Mouse (Mus musculus) midbrain, embryonic 14.5 days (tissue): ENCODE data around the gene Las1l. TPM values are rescaled to one million over a fixed set of nuclear protein-coding genes. Genes with fewer than 3 reads are reported as not detected.
"Not testable (repeated sequence)": the region's sequence is repeated elsewhere in the genome, so short reads cannot be mapped to it uniquely, and the experiment has no call there.

ENCODE experiments used
- ATAC-seq: fragments of 200-750 bp; cut with Nextera tagmentation; 2 replicates; pipeline ENCODE4 v1.8.0; 2017; ENCODE audit warnings: moderate number of reproducible peaks, moderate library complexity; ENCODE audit not compliant: low FRiP score, low TSS enrichment
- DNase-seq: peaks from one replicate; pipeline ENCODE4 v3.0.0-alpha.2; 2015
- H3K27ac ChIP-seq: fragments of 300-500 bp; sonication (generic); replicated peaks from 2 replicates; pipeline ENCODE4 v1.5.1; 2014; ENCODE audit warnings: mild to moderate bottlenecking, low read depth, low read length, moderate library complexity
- H3K27me3 ChIP-seq: fragments of 300-500 bp; sonication (generic); 2 replicates; pipeline ENCODE4 v1.6.1; 2014; ENCODE audit warnings: low read length, control low read depth, mixed read lengths; ENCODE audit not compliant: control insufficient read depth, insufficient read depth
- H3K36me3 ChIP-seq: fragments of 300-500 bp; sonication (generic); 2 replicates; pipeline ENCODE4 v1.6.1; 2014; ENCODE audit warnings: low read length, control low read depth; ENCODE audit not compliant: control insufficient read depth, insufficient read depth
- H3K4me1 ChIP-seq: fragments of 300-500 bp; sonication (generic); 2 replicates; pipeline ENCODE4 v1.6.1; 2014; ENCODE audit warnings: mild to moderate bottlenecking, antibody characterized with exemption, low read length, control low read depth; ENCODE audit not compliant: control insufficient read depth, insufficient read depth
- H3K4me2 ChIP-seq: fragments of 300-500 bp; sonication (generic); 2 replicates; pipeline ENCODE4 v1.6.1; 2014; ENCODE audit warnings: mild to moderate bottlenecking, low read length, moderate library complexity
- H3K4me3 ChIP-seq: fragments of 300-500 bp; sonication (generic); replicated peaks from 2 replicates; pipeline ENCODE4 v1.5.1; 2014; ENCODE audit warnings: low read depth, low read length
- H3K9ac ChIP-seq: fragments of 300-500 bp; sonication (generic); replicated peaks from 2 replicates; pipeline ENCODE4 v1.6.1; 2014; ENCODE audit warnings: mild to moderate bottlenecking, low read length, moderate library complexity
- H3K9me3 ChIP-seq: fragments of 300-500 bp; sonication (generic); 2 replicates; pipeline ENCODE4 v1.6.1; 2016; ENCODE audit warnings: low read length, control low read depth, mixed read lengths; ENCODE audit not compliant: control insufficient read depth
- WGBS: fragments of 180-500 bp; shearing (Covaris S2); extraction: QIAGEN DNeasy Blood & Tissue Kit; methylation state at CpG from one replicate; pipeline ENCODE4 v1.1.7; 2014; 5-methylcytosine and 5-hydroxymethylcytosine counted together
- polyA plus RNA-seq: library from polyadenylated mRNA; unstranded; fragments of >200 nt; fragmentation: Nextera tagmentation; extraction: Ambion mirVana; gene quantifications from 2 replicates; pipeline ENCODE4 v1.2.1, GENCODE M21; 2014

The Las1l gene
- polyA plus RNA-seq, 1 experiment from 2014 or later = 53.3 TPM

DNA sequence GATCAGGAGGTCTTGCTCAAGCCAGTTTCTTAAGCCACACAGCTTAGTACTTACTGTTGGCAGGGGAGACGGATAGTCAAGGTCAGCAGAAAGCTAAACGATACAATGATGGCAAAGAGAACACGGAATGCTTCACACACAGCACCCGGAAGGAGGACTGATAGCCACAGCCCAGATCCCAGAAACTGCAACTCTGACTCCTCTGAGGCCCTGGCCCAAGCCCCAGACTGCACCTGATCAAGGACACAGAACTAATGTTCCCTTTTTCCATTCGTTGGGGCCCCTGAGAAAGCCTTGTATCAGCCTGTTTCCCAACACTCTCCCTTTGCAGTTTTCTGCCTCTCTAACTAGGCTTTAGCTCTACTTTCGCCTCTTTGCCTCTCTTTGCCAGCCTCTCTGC lies 8.3 kb upstream of the Las1l start:
- Histone ChIP-seq H3K27ac (no peak overlapping the region), H3K4me2 (no peak overlapping the region), H3K4me3 (no peak overlapping the region), H3K4me1 (no peaks in the 10 kb centered on the region), H3K36me3 (no peaks in the 10 kb centered on the region), H3K9me3 (no peaks in the 10 kb centered on the region), H3K27me3 (no peaks in the 10 kb centered on the region), H3K9ac (no peak overlapping the region)
- DNase-seq = no peak
- no peak for ATAC-seq
- WGBS = 82% methylated on average over 6 of the region's 6 CpGs

DNA sequence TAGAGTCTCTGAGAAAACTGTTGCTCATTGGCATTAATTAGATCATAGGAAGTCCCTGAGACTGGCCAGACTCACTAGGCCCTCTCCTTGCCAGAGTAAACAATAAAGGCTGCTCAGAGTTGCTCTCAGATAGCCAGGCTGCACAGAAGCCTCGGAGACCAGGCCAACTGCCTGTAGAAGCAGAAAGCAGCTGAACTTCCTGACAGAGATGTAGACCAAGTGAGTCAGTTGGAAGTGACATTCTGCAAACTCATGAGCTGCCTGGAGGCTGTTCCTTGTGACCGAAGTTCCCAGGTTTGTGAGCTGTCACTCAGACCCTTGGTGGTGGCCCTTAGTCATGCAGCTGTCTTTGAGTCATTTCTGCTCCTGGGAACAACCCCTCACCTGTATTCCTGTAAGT lies 6.6 kb upstream of the Las1l start:
- Histone ChIP-seq H3K4me2 (no peak overlapping the region), H3K9me3 (no peaks in the 10 kb centered on the region), H3K4me3 (no peak overlapping the region), H3K27me3 (no peaks in the 10 kb centered on the region), H3K9ac (no peak overlapping the region), H3K4me1 (no peaks in the 10 kb centered on the region), H3K27ac (no peak overlapping the region), H3K36me3 (no peaks in the 10 kb centered on the region)
- no peak for ATAC-seq
- no peak for DNase-seq
- WGBS = 80% methylated on average over 2 of the region's 2 CpGs

DNA sequence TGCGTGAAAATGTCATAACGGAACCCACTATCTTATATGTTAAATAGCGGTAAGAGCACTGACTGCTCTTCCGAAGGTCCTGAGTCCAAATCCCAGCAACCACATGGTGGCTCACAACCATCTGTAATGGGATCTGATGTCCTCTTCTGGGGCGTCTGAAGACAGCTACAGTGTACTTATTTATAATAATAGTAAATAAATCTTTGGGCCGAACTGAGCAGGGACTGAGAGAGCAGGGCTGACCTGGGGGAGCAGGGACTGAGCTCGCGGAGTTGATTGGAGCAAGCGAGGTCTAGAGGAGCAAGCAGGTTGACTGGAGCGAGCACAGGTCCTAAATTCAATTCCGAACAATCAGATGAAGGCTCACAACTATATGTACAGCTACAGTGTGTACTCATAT lies 699 bp upstream of the Las1l start:
- peak overlapping the region; percentile 37; the same call in 1 of the 2 replicates for H3K27ac ChIP-seq
- not testable (repeated sequence) for H3K9me3 ChIP-seq, DNase-seq, H3K4me1 ChIP-seq, H3K36me3 ChIP-seq, ATAC-seq, H3K27me3 ChIP-seq
- H3K4me2 ChIP-seq = peak overlapping the region; percentile 51
- peak overlapping the region; percentile 20; the same call in 1 of the 2 replicates for H3K9ac ChIP-seq
- 37% methylated on average over 11 of the region's 11 CpGs for WGBS
- peak overlapping the region; percentile 53 for H3K4me3 ChIP-seq

DNA sequence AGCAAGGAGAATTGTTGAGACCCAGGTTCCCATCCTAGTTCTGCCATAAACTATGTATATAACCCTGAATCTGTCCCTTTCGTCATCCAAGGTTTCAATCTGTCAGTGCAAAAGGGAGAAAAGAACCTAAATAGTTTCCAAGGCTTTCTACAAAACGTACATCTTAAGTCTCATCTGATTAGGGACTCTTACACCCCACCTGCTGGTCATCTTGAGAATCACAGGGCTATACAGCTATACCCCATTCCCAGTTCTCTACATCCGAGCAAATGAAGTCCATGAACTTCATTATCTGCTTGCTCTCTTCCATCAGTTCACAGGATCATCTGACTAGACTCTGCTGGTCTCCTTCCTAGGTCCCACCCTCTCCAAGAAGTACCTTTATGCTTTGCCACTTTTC lies 6.0 kb downstream of the Las1l start:
- DNase-seq = peak; percentile 71
- Histone ChIP-seq H3K4me3 (no peak overlapping the region), H3K27ac (no peak overlapping the region), H3K9me3 (no peaks in the 10 kb centered on the region), H3K4me1 (peaks cover 2% of the 10 kb centered on the region; the same call in 1 of the 2 replicates), H3K4me2 (no peak overlapping the region), H3K9ac (no peak overlapping the region), H3K36me3 (peaks cover 21% of the 10 kb centered on the region; the same call in 1 of the 2 replicates), H3K27me3 (no peaks in the 10 kb centered on the region)
- 43% methylated on average over 3 of the region's 3 CpGs for WGBS
- ATAC-seq = no peak

DNA sequence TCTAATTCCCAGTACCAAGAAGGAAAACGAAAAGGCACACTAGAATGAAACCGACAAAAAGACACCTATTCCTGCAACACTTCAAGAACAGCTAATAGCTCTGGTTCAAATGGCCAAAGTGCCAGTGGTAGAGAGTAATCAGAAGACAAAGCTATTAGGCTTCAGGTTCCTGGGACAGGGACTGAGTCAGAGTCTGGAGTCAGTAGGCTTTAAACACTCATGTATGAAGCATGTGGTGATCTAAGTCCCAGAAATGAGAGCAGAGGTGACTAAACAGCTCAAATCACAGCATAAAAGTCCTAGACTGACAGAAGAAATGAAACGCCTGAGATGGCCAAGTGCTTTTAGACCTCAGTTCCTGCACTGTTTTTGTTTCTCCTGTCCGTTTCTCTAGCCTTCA lies 8.6 kb downstream of the Las1l start:
- H3K4me3 ChIP-seq = no peak overlapping the region
- DNase-seq = no peak
- no peaks in the 10 kb centered on the region for H3K27me3 ChIP-seq
- H3K4me2 ChIP-seq = no peak overlapping the region
- peaks cover 29% of the 10 kb centered on the region for H3K36me3 ChIP-seq
- 89% methylated on average over 4 of the region's 4 CpGs for WGBS
- no peak for ATAC-seq
- H3K4me1 ChIP-seq = no peaks in the 10 kb centered on the region
- no peak overlapping the region for H3K27ac ChIP-seq
- H3K9ac ChIP-seq = no peak overlapping the region
- no peaks in the 10 kb centered on the region for H3K9me3 ChIP-seq

DNA sequence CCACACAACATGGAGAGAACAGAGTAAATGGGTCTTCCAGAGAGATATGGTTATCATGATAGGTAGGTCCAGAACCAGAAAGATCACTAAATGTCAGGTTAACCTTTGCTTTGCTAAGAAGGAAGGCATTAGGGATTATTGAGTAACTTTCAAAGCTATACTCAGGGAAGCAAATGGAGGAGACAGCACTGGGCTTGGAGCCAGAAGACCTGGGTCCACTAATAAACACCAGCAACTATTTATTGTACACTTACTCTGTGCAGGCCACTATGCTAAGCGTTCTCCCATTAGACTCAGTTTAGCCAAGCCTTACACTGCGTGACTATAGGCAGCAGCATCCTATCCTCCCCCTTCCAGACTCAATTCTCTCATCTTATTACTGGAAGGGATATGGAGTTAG lies 11.3 kb downstream of the Las1l start:
- Histone ChIP-seq H3K27me3 (no peaks in the 10 kb centered on the region), H3K4me3 (no peak overlapping the region), H3K4me2 (no peak overlapping the region), H3K36me3 (peaks cover 27% of the 10 kb centered on the region), H3K27ac (no peak overlapping the region), H3K4me1 (no peaks in the 10 kb centered on the region), H3K9me3 (no peaks in the 10 kb centered on the region), H3K9ac (no peak overlapping the region)
- ATAC-seq (no peak), DNase-seq (no peak)
- 90% methylated on average over 2 of the region's 2 CpGs for WGBS

DNA sequence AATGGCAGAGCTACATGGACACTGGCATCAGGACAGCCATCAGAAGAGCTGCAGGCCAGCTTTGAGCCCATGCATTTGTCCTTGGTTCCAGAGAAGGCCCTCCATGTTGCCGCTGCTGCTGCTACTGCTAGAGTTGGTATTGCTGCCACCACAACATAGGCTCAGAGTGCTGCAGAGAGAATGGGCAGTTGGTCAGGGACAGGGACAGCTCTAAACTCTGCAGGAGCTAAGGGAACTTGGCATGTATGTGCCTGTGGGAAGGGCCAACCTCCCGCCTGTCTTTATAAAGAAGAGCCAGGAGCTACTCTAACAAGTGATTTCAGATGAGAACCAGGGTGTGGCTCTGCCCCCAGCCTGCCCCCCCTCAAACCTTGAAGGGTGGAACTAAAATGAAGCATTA lies 21.3 kb downstream of the Las1l start:
- H3K36me3 ChIP-seq = peaks cover 28% of the 10 kb centered on the region
- H3K27ac ChIP-seq = no peak overlapping the region
- no peaks in the 10 kb centered on the region for H3K4me1 ChIP-seq
- H3K9ac ChIP-seq = no peak overlapping the region
- ATAC-seq = no peak
- no peak overlapping the region for H3K4me2 ChIP-seq
- no peak overlapping the region for H3K4me3 ChIP-seq
- no peaks in the 10 kb centered on the region for H3K27me3 ChIP-seq
- DNase-seq = no peak
- WGBS = 98% methylated on average over 2 of the region's 2 CpGs
- no peaks in the 10 kb centered on the region for H3K9me3 ChIP-seq

DNA sequence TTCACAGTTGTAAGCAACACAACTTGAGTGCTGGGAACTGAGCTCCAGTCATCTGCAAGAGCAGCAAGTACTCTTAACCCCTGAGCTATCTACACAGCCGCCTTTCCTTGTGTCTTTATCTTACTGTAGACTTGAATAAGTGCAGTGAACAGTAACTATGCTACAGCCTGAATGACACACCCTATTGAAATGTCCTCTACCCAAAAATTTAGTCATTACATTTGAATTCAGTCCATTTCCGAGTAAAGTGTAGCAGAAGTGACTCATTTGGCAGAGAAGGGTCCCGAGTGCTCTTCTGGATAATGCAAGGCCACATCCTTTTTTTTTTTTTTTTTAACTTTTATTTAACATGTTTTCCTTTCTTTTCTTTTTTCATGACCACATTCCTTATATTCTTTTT lies 54.0 kb downstream of the Las1l start:
- no peaks in the 10 kb centered on the region for H3K36me3 ChIP-seq
- DNase-seq (no peak), ATAC-seq (no peak)
- no peaks in the 10 kb centered on the region for H3K4me1 ChIP-seq
- H3K27me3 ChIP-seq = no peaks in the 10 kb centered on the region
- no peaks in the 10 kb centered on the region for H3K9me3 ChIP-seq
- 85% methylated on average over 3 of the region's 3 CpGs for WGBS
- H3K4me3 ChIP-seq = no peak overlapping the region
- H3K4me2 ChIP-seq = no peak overlapping the region
- H3K27ac ChIP-seq = no peak overlapping the region
- no peak overlapping the region for H3K9ac ChIP-seq
